Mouse (Mus musculus) olfactory bulb, adult 2 months (tissue): ENCODE results near the gene Scly. TPM values are rescaled to one million over a fixed set of nuclear protein-coding genes. Genes with fewer than 3 reads are reported as not detected.

ENCODE experiments used
- H3K27ac ChIP-seq: fragments of 200-500 bp; 2 replicates; pipeline ENCODE4 v1.5.1; 2012; ENCODE audit warnings: low read depth, low read length; ENCODE audit not compliant: insufficient read depth
- H3K4me1 ChIP-seq: fragments of 200-500 bp; 2 replicates; pipeline ENCODE4 v1.6.1; 2012; ENCODE audit warnings: low read length; ENCODE audit not compliant: control insufficient read depth, insufficient read depth
- H3K4me3 ChIP-seq: fragments of 200-500 bp; 2 replicates; pipeline ENCODE4 v1.5.1; 2012; ENCODE audit warnings: mild to moderate bottlenecking, low read depth, low read length, moderate library complexity; ENCODE audit not compliant: insufficient read depth
- CTCF ChIP-seq: fragments of 200-500 bp; IDR thresholded peaks from 2 replicates; pipeline ENCODE4 v1.5.1; 2012; ENCODE audit warnings: low read depth, mild to moderate bottlenecking, low read length, moderate library complexity; ENCODE audit not compliant: insufficient read depth
- POLR2A ChIP-seq: fragments of 200-500 bp; IDR thresholded peaks from 2 replicates; pipeline ENCODE4 v1.6.1; 2012; ENCODE audit warnings: mild to moderate bottlenecking, low read depth, low read length, moderate library complexity; ENCODE audit not compliant: insufficient read depth
- WGBS: fragments of 180-500 bp; shearing (Covaris S2); methylation state at CpG from one replicate; pipeline ENCODE4 v1.1.7; 2018; 5-methylcytosine and 5-hydroxymethylcytosine counted together
- polyA plus RNA-seq: library from polyadenylated mRNA; stranded (reverse); fragments of >200 nt; gene quantifications from 2 replicates; pipeline ENCODE4 v1.2.4, GENCODE M21; 2012; ENCODE audit warnings: low replicate concordance; ENCODE audit not compliant: missing spikeins, insufficient read depth, insufficient read length

Gene Scly
- polyA plus RNA-seq, 1 experiment, result not detected

DNA sequence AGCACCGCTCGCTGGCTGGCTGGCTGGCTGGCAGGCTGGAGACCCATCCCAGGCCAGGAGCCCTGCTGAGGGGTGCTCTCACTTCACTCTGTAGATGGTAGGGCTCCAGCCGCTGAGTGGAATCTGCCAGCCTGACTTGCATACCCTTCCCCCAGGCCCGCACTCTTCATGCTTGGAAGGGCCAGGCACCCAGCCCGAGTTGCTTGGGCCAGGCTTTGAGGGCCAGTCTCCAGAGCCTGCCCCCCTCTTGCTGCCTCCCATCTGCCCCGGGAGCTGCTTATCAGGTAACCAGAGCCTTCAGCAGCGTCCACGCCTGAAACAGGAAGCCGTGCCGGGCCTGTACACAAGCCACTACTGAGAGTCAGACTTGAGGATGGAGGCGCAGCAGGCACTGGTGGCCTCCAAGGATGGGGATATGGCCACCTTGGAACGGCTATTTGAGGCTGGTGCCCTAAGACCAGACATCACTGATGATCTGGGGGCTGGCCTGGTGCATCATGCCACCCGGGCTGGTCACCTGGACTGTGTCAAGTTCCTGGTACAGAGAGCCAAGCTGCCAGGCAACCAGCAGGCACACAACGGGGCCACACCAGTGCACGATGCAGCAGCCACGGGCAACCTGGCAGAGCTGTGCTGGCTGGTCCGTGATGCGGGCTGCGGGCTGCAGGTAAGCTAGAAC is 23.8 kb downstream of the Scly start, which contains the start of gene Espnl:
Gene Espnl (plus strand): TSS at position 316 of the 679 bp plus-strand sequence.
- Histone ChIP-seq H3K27ac (no peak within 1 kb of the TSS), H3K4me3 (no peak within 1 kb of the TSS), H3K4me1 (no peaks in the 10 kb centered on the region; the same call in 1 of the 2 replicates)
- TF ChIP-seq POLR2A (no peak), CTCF (no peak)
- WGBS, result 75% methylated on average over 19 of the region's 19 CpGs

DNA sequence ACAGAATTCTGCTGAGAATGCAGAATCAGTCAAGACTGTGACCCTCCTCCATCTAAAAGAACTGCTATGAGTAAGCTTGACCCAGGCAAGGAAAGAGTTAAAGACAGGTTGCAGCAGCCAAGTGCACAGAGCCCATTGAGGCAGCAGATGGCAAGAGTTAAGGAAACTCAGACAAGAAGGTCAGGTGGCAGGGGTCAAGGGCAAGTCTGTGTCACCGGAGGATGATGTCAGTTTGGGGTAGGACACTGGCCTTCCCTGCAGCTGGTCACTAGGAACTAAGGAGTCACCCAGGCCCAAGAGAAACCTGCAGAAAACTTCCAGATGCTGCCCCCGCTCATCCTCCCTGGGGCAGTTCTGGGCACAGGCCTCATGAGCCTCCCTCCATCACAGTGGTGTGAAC is 26.5 kb downstream of the Scly start:
- 86% methylated on average over 2 of the region's 2 CpGs for WGBS

DNA sequence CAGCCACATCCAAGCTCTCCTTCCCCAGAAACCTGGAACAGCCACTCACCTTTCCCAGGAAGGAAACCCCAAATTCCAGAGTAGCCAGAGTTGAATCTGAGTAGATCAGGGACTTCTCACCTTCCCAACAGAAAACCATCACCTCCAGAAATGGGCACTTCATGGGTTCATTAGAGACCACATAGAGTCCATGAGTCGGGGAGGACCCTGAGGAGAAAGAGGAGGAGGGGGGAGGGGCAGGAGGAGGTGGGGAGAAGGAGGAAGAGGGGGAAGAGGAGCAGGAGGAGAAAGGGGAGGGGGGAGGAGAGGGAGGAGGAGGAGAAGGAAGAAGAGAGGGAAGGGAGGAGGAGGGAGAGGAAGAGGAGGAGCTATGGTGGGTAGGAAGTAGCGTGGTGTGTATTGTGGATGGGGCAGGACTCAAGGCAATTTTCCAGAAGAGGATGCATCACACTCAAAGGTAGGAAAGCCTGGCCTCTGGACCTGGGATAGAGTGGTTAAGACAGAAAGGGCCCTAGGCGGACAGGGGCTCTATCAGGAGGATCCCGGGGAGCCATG is 27.4 kb downstream of the Scly start:
- H3K27ac ChIP-seq, result no peak overlapping the region
- WGBS, result 79% methylated on average over 4 of the region's 4 CpGs
- TF ChIP-seq POLR2A (no peak), CTCF (no peak)
- no peaks in the 10 kb centered on the region for H3K4me1 ChIP-seq
- H3K4me3 ChIP-seq, result no peak overlapping the region

More for the DNA sequence above, 26.5 kb downstream of the Scly start:
- Histone ChIP-seq H3K4me3 (no peak overlapping the region), H3K27ac (no peak overlapping the region), H3K4me1 (no peaks in the 10 kb centered on the region)
- TF ChIP-seq CTCF, result no peak
- TF ChIP-seq POLR2A, result no peak

DNA sequence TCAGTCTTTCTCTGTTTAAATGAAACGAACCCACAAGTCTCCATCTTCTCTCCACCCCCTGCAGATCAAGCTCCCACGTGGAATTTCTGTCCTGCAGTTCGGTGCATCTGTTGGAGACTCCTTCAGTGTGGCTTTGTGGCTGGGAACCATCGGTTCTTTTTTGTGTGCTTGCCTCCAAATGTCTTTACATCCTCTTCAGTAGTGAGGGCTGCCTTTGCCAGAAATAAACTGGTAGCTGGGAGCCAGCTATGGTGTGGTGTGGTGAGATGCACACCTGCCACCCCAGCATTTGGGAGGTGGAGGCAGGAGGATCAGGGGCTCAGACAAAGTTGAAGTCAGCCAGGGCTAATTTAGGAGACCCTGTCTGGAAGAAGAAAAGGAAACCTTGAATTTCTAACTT is 34.0 kb downstream of the Scly start:
- 27% methylated on average over 4 of the region's 4 CpGs for WGBS
- Histone ChIP-seq H3K4me1 (peaks cover 8% of the 10 kb centered on the region), H3K4me3 (no peak overlapping the region), H3K27ac (no peak overlapping the region)
- no peak for TF ChIP-seq CTCF
- no peak for TF ChIP-seq POLR2A

DNA sequence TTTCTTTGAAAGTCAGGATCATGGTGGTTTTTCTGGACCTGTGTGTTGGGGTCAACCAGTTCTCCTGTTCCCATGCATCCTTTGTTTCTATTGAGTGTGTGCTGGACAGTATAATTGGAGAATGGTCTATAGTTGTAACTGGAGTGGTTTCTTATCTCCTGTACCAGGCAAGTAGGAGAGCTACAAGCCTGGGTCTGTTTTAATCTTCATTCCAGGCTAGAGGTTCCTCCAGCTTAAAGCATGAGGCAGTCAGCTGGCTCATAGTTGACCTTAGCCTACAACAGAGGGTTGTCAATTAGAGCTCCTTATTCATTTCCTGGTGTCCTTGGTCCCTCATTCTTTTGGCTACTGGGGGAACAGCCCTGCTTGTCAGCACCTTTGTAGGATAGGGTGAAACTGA is 35.4 kb downstream of the Scly start:
- TF ChIP-seq CTCF, result no peak
- no peak for TF ChIP-seq POLR2A
- peaks cover 8% of the 10 kb centered on the region for H3K4me1 ChIP-seq

DNA sequence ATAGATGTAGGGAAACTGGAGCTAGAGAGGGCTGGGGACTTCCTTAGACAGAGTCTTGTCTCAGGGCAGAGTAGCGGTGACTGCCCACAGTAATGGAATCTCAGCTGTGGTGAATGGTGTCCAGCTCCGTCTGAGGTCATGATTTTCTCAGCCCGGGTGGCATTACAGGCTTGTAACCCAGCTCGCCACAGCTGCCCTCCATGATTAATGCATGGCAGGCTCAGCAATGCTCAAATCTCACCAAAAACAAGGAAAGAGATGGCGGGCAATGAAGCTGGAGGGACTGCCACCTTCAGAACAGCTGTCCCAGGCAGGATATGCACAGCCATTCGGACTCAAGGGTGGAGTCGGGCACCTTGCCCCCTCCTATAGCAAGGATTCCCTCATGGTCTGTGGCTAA is 39.2 kb downstream of the Scly start:
- WGBS, result 90% methylated on average over 7 of the region's 7 CpGs
- TF ChIP-seq CTCF (no peak), POLR2A (no peak)
- Histone ChIP-seq H3K4me3 (no peak overlapping the region), H3K27ac (no peak overlapping the region), H3K4me1 (no peaks in the 10 kb centered on the region)

More for the DNA sequence above, 35.4 kb downstream of the Scly start:
- no peak overlapping the region for H3K27ac ChIP-seq
- no peak overlapping the region for H3K4me3 ChIP-seq

DNA sequence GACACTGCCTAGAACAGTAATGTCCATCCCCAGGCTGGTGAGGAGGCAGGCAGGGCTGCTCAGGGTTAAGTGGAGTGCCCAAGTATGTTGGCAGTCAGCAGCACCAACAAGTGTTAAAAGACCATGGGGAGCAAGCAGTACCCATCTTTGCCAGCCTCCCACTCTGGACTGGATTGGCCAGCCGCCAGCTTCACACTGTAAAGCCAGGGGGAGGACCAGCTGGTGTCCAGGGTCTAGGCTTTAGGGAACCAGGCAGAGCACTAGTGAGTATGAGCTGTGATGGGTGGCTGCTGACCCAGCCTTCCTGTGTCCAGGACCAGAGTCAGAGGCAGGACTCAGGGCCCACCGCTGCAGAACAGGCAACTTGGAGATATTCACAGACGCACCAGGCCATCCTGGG is 45.9 kb downstream of the Scly start:
- TF ChIP-seq CTCF (no peak), POLR2A (no peak)
- Histone ChIP-seq H3K4me3 (no peak overlapping the region), H3K4me1 (peaks cover 11% of the 10 kb centered on the region), H3K27ac (no peak overlapping the region)
- 84% methylated on average over 3 of the region's 3 CpGs for WGBS

DNA sequence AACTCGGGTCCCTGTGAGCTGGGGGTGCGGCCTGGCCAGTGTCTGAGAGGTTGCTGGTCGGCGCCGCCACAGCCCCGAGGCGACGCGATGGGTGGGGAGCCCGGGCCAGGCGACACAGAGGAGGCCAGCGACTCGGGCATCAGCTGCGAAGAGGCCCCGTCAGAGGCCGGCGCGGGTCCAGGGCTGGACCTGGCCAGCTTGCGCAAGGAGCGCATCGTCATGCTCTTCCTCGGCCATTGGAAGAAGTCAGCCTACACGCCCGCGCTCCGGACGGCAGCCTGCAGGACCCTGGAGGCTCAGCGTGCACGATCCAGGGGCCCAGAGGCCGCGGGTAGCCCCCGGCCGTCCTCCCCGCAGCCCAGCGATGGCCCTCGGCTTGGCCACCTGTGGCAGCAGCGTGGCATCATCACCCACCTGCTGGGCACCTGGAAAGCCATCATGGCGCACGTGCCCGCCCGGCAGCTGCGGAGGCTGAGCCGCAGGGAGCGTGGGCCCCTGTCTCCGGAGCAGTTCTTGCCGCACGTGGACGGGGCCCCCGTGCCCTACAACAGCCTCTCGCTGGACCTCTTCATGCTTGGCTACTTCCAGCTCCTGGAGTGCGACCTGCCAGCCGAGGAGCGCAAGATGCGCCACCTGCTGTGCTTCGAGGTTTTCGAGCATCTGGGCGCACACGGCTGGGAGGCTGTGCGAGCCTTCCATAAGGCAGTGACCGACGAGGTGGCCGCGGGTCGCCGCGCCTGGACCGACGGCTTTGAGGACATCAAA is 47.0 kb downstream of the Scly start:
- peaks cover 14% of the 10 kb centered on the region for H3K4me1 ChIP-seq
- no peak overlapping the region for H3K4me3 ChIP-seq
- 7% methylated on average over 67 of the region's 68 CpGs for WGBS
- H3K27ac ChIP-seq, result no peak overlapping the region
- TF ChIP-seq POLR2A, result no peak
- no peak for TF ChIP-seq CTCF

DNA sequence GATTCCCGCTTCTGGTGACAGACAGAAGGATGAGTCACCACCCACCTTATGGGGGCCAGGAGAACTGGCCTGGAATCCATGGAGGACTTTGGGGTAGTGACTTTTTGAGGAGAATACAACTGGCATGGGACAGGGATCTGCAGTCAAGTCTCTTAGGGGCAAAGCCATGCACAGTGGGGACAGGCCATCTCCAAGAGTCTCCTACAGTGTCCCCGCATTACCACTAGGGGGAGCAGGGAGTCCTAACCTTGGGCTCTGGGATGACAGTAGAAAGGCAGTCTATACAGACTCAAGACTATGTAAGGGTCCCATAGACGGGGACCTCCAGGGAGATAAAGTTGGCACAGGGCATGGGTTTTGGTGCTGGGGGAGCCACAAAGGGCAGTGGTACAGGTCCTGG is 48.8 kb downstream of the Scly start:
- Histone ChIP-seq H3K4me1 (peaks cover 31% of the 10 kb centered on the region), H3K4me3 (no peak overlapping the region), H3K27ac (no peak overlapping the region)
- WGBS, result 42% methylated on average over 3 of the region's 3 CpGs
- TF ChIP-seq POLR2A (no peak), CTCF (peak; percentile 42)

DNA sequence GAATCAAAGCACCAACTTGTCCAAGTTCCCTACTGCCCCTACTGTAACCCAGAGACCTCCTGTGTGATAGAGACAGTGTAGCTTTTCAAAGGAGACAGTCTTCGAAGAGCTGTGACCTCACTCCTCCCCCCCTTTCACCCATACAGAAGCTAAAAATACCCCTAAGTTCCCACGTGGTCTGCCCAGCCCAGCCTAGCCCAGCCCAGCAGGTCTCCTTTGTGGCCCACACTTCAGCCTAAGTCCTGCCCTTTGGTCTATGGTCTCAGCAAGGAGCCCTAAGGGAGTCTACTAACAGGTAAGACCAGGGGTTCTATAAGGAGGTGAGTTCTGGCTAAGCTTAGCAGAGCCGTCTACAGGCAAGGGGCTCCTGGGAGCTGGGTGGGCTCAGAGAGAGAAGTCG is 52.7 kb downstream of the Scly start, which contains the start of gene Klhl30:
Gene Klhl30 (plus strand): TSS at position 176 of the 400 bp plus-strand sequence.
- 51% methylated on average over 4 of the region's 4 CpGs for WGBS
- Histone ChIP-seq H3K4me1 (peaks cover 25% of the 10 kb centered on the region), H3K27ac (0 out of 2 replicates have a peak within 1 kb of the TSS, but pooled peaks have one; percentile 1), H3K4me3 (no peak within 1 kb of the TSS)
- TF ChIP-seq POLR2A (no peak), CTCF (no peak)
